Mouse (Mus musculus): ENCODE data around the gene Man2a1.

GRCm38 (mm10) chr17:64721112-64721511 lies 120.6 kb downstream of the Man2a1 start:
- no peak for TF ChIP-seq CTCF (IDR thresholded peaks at IDR 0.05; ENCODE audit: borderline replicate concordance, insufficient read depth, low read length)
- no peak for TF ChIP-seq POLR2A (IDR thresholded peaks at IDR 0.05; ENCODE audit: low read depth, low read length)

Measured in embryonic fibroblast, embryonic 13.5 days (primary cell).